Mouse (Mus musculus): ENCODE data around the gene Cntfr.
"Not testable (repeated sequence)": the region's sequence is repeated elsewhere in the genome, so short reads cannot be mapped to it uniquely, and the experiment has no call there.

Gene Cntfr

GRCm38 (mm10) chr4:41710229-41710628 lies 13.3 kb upstream of the Cntfr start:
- no peak for DNase-seq (ENCODE audit: low spot score in 2 of 2)

- no peak for DNase-seq (ENCODE audit: low spot score in 2 of 2)
Measured at GRCm38 (mm10) chr4:41708192-41708745, 11.4 kb upstream of the Cntfr start.

DNA sequence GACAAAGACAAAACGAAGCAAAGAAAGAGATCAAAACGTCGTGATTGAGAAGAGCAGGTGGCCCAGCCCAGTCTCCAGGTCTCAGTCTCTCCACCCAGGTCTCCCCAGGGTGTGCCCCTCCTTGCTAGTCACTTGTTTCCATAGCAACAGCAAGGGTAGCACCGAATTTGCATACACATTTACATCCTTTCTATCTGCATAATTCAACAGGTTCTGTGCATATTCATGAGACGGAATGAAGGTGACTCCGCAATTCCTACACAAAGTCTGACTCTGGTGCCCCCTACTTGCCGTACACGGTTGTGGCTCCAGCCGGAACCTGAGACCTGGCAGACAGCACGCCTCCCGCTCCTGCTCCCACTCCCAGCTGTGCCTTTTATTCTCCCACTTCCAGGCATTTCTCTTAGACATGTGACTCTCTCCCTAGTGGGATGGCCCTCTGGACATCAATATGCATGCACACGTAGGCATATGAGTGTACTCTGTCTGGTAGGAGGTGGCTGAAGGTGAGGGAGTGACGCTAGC lies 10.2 kb upstream of the Cntfr start:
- peak in 1 of 2 experiments; percentile 51 for DNase-seq (ENCODE audit: low spot score in 2 of 2)

DNA sequence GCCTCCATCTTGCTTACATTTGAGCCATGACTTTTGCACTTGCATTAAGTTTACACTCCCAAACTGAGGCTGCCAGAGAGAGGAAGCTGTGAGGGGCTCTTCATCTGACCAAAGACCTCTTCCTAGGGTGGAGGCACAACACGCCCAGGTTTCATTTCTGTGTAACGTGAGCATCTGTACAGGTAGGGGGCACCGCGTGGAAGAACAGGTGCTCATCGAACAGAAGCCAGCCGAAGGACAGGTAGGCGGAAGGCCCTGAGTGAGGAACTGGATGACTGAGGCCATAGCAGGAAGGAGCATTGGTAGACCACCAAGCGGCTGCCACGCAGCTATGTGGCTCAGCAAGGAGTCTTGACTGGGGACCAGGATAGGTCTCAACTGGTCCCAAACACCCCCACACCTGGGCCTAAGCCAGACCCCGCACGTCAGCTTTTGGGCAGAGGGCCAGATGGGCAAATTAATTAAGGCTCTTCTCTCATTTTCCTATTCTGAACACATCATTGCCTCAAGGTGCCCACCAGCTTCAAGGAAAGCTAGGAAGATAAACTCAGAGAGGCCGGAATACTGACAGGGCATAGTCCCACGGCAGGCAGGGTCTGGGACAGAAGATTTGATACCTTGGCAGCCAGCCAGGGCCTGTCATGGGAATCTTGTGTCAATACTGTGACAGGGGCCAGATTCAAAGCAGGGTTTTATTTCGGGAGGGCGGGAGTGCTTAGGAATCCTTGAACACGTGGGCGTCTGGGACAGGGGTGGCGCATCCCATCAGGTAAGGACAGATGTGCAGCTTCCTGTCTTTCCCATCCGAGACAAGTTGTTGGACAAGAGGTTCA lies 9.2 kb upstream of the Cntfr start:
- DNase-seq (ENCODE audit: low spot score in 2 of 2): no peak

DNA sequence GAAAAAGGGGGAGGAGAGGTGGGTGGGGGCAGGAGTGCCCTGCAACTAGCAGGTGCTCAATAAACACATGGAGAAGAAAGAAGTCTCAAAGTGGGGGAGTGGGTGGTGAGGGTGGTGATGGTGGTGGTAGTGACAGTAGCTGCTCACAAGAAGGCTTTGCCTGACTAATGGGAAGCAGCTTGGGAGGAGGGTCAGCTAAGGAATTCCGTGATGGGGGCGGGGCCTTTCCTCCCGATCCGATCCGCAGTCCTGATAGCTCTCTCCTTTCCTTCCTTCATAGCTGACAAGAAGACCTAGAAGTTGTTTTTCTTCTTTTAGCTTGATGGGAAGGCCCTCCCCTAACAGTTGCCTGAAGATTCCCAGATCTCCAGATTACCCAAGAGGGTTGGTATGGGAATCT lies 7.8 kb upstream of the Cntfr start:
- DNase-seq (ENCODE audit: low spot score in 2 of 2): no peak

DNA sequence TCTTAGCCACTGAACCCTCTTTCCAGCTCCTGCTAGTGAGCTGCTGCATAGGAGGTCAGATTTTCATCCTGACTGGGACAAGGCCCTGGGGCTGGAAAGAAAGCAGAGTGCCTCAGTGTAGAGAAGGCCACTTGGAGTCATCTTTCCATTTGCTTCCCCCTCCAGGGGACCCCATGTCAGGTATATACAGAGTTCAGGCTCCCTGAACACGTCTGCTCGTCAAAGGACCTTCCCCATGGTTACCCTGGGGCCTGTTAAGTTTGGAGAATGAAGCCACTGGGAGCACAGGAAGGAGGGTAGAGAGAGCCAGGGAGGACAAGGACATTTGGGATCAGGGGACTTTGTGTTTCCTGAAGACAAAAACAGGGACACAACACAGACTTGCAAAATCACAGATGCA lies 5.3 kb upstream of the Cntfr start:
- not testable (repeated sequence) for DNase-seq (ENCODE audit: low spot score in 2 of 2)

- DNase-seq (ENCODE audit: low spot score in 2 of 2): not testable (repeated sequence)
Measured at GRCm38 (mm10) chr4:41700224-41700623, 3.3 kb upstream of the Cntfr start.

DNA sequence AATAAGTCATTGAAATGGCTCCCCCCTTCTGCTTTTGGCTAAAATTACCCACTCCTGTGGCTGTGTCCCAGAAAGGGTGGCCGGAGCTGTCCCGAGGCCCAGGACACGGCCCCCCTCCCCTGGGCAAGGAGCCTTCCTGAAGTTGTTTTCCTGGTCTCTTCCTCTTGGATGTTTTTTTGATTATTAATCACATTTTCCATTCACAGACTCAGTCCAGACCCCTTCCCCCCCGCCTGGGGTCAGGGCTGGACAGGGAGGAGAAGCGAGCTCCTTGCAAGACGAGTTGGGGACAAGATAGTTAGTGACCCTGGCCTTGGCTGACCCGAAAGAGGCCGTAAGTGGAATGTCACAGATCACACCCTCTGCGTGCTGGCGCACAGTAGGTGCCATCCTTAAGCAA lies 2.9 kb upstream of the Cntfr start, which contains the start of gene Il11ra1:
Il11ra1 (plus strand) TSS at position 207 of the 400 bp plus-strand sequence.
- not testable (repeated sequence) for DNase-seq (ENCODE audit: low spot score in 2 of 2)

- not testable (repeated sequence) for DNase-seq (ENCODE audit: low spot score in 2 of 2)
Measured at GRCm38 (mm10) chr4:41698421-41699016, 1.6 kb upstream of the Cntfr start.

DNA sequence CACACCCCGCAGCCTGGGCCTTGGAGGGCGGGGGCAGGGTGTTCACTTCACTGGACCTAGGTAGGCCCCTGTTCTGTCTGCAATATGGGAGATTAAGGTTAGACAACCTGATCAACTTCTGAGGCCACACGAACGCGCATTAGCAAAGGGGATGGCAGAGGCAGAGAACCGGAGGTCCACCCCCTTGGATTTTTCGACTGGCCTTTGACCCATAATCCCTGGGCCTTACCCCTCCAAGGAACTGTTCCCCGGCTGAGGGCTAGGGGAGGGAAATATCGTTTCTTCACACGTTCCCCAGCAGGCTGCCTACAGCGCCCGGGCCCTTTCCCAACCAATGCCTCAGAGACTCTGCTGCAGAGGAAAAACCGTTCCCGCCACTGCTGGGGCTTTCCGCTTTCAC lies 437 bp downstream of the Cntfr start:
- DNase-seq (ENCODE audit: low spot score in 2 of 2): not testable (repeated sequence)

GRCm38 (mm10) chr4:41695800-41696199 lies 1.1 kb downstream of the Cntfr start:
- DNase-seq (ENCODE audit: low spot score in 2 of 2): not testable (repeated sequence)

DNA sequence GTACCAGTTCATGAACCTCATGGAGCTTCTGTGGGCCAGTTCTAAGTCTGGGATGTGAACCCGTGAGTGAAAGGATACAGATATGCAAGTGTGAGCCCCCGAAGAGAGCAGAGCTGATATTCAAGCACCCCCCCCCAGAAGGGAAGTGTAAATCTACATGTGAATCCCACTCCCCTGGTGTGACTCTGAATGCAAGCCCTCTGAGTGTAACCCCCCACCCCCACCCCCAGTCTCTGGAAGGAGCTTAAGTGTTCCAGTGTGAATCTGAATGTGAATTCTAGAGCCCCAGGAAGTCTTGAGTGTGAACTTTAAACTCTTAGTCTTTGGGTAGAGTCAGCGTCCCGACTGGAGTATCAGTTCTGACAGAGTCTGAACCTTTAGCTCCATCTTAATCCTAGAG lies 3.4 kb downstream of the Cntfr start:
- DNase-seq (ENCODE audit: low spot score in 2 of 2): not testable (repeated sequence)

DNA sequence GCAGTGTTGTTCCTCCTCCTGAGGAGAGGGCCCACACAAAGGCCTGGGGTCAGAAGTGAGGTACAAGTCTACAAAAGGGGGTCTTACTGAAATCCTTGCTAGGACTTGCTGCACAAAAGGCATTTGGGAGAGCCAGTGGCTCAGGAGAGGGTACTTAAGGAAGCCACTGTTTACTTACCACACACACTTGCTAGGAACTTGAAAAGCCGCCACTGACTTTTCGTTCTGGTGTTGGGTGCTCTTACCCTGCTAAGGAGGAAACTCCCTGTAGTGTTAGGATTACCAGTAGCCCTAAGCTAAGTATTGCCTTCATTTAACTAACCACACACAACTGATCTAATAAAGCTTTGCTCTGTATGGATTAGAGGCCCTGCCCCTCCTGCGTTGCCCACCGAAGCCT lies 6.9 kb downstream of the Cntfr start:
- DNase-seq (ENCODE audit: low spot score in 2 of 2): not testable (repeated sequence)

DNA sequence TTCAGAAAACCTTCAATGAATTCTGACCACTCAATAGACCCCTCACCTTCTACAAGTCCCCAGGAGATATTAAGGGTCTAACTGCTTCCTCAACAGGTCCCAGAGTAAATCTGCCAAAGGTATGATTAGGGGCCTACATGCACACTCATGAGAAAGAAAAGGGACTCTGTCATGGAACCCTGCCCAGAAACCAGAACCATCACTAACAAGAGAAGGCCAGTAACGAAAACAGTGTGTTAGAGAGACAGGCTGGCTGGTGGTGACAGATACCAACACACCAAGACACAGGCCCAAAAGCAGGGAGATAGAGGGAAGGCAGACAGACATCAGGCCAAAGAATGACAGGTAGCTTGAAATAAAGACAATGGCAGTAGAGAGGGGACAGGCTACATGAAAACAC lies 8.3 kb downstream of the Cntfr start:
- not testable (repeated sequence) for DNase-seq (ENCODE audit: low spot score in 2 of 2)

DNA sequence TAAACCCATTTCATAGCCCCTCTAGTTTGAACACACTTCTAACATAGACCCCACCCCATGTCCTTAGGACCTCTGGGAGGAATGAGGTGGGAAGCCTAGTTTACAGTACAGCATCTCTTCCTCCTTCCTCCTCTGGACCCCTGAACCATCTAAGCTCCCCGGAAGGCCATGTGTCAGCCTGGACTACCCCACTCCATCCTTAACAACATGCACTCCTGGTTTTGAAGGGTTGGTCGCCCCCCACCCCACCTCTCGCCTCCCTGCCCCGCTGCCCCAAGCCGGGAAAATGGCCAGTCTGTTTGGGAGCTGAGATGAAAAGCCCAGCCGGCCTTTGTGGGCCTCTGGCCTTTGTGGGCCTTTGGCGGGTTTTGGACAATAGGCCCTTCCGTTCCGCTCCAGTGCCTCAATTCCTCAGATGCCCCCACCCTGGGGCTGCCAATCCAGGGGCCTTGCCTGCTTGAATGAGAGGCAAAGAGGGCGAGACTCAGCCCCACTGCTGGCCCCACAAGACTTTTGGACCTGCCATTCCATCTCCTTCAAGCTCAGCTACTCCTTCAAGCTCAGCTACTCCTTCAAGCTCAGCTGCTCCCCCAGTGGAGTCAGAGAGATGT lies 10.9 kb downstream of the Cntfr start:
- not testable (repeated sequence) for DNase-seq (ENCODE audit: low spot score in 2 of 2)

GRCm38 (mm10) chr4:41684931-41685453 lies 11.9 kb downstream of the Cntfr start:
- not testable (repeated sequence) for DNase-seq (ENCODE audit: low spot score in 2 of 2)

DNA sequence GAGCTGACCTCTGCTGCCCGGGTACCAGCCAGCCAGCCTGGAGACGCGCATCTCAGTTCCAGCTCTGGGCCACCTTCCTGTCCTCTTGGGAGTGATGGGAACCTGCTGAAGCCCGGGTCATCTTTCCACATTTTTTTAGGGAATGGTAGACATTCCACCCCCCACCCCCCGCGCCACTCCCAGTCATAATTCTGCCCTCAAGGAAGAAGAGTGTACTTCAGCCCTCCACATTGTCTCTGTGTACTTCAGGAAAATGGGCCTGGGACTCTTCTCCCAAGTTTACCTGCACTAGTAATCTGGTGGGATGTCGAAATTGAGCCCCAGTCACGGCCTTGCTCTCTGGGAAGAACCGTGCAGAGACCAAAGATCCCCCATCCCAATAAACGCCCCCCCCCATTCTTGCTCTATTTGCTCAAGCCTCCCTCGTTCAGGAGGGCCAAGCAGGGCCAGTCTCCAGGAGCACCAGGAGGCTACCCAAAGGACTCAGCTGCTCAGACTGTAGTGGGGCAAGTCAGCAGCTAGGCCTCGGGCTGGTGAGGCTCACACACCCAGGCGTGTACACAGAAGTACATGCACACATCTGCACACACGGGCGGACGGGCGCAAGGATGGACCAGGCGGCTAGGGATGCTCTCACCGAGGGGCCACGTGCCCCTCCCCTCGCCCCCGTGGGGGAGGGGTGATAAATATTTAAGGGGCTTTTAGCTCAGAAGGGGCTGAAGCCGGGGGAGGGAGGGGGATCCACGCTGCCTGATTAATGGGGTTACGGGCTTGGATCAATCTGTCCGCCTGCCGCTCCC lies 12.6 kb downstream of the Cntfr start:
- DNase-seq (ENCODE audit: low spot score in 2 of 2): not testable (repeated sequence)

DNA sequence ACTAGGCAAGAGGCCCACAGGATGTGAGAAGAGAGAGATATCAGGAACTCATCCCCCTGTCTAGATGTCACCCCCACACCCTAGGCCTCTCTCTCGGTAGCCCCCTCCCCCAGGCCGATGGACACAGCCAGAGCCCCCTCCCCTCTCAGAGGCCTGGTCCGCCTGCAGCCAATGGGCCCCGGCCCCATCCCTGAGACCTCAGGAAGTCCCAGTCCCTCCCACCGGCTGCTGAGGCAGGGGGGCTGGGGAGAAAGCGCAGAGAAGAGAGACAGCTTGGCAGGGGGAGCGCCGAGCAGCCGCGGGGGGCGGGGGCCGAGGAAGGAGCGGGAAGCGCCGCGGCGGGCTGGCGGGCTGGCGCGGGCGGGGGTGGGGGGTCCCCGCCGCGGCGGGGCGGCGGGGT lies 13.6 kb downstream of the Cntfr start:
- DNase-seq (ENCODE audit: low spot score in 2 of 2): not testable (repeated sequence)

- DNase-seq (ENCODE audit: low spot score in 2 of 2): no peak
Measured at GRCm38 (mm10) chr4:41682789-41683188, 14.1 kb downstream of the Cntfr start.

DNA sequence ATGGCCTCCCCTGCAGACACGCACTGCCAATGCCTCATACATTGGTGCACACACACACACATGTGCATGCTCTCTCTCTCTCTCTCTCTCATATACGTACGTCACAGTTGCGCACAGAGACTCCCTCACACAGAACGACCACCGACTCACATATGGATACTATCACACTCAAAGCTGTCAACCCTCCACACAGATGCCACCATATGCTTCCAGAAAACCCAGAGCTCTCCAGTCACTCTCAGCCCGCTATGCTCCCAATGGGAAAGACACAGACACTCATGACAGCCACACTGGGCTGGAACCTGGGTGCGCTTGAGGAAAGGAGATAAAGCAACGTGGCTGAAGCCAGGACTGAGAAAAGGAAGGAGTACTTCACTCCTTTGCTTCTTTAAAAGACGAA lies 14.9 kb downstream of the Cntfr start:
- no peak for DNase-seq (ENCODE audit: low spot score in 2 of 2)

DNA sequence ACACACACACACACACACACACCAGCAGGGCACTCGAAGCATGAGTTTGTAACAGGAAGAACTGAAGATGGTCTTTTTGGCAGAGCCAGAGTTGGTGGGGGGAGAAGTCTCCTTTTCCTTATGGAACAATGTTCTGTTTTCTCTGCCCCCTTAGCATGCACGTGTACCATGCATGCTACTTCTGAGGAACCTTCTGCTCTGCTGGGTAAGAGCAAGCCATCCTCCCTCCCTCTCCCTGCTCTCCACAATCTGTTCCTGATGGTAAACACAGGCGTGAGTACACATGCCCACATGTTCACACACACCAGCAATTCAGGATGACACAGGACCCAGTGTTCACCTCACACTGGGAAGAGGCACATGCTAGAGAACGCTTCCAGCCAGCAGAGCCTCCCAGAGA lies 15.7 kb downstream of the Cntfr start:
- no peak for DNase-seq (ENCODE audit: low spot score in 2 of 2)
